Mouse (Mus musculus): ENCODE results near the gene Patl2.
A peak's percentile ranks its signal among the peaks of the same experiment; 100 is the strongest.
"Not testable (repeated sequence)": the region's sequence is repeated elsewhere in the genome, so short reads cannot be mapped to it uniquely, and the experiment has no call there.

The Patl2 gene

DNA sequence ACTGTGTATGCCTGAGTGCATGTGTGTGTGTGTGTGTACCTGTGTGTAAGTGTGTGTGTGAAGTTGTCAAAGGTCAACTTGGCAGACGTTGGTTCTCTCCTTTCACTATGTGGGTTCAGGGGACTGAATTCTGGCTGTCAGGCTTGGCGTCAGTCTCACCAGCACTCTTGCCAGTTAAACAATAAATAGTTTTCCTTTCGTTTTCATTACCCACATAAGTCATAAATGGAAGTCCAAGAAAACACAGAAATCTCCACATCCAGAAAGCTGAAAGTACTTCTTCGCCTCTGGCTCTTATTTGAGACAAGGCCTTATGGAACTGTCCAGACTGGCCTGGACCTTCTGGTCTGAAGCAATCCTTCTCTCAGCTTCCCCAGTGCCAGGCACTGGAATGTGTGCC, 40.2 kb downstream of the Patl2 start:
- ATAC-seq (ENCODE audit: low TSS enrichment), result no peak

DNA sequence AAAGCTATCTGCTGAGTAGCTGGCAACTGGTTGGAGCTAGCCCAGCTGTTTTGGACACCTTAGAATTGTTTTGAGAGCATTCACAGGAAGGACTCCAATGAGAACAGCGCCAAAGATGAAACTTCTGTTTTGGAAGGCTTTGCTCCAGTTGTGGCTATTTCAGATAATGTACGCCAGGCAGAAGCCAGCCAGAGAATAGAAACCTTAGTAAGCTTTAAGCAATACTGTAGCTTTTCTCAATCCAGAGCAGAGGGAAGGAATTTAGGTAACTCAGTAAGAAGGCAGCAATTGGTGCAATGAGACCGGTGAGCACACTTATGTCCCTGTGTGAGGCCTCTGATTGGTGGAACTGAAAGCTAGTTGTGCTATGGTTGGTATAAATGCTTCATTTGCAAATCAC, 42.9 kb downstream of the Patl2 start:
- no peak for ATAC-seq (ENCODE audit: low TSS enrichment)

DNA sequence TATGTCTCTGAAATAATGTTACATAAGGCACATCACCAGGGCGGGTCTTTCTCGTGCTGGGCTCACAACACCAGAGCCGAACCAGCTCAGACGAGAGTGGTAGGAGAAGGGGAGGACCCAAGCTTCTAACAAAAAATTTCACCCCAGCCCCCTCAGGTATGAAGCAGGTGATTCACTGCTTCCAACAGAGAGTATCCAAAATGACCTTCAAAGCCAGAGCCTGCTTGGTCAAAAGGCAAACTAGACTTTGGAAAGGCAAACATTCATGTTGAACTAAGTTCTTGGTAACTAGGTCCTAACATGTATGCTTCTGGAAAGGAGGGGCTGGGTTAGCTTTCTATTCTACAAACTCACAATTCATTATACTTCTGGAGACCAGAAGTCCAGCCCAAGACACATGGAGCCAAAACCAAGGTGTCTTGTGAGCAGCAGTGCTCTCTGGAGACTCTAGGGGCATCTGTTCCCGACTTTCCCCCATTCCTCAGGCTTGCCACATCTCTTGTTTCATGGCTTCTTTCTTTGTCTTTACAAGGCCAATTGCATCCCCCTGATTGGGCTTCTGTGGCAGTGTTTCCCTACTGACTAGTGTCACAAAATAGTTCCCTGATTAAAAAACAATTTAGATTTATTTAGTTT, 44.5 kb downstream of the Patl2 start:
- ATAC-seq (ENCODE audit: low TSS enrichment), result no peak

DNA sequence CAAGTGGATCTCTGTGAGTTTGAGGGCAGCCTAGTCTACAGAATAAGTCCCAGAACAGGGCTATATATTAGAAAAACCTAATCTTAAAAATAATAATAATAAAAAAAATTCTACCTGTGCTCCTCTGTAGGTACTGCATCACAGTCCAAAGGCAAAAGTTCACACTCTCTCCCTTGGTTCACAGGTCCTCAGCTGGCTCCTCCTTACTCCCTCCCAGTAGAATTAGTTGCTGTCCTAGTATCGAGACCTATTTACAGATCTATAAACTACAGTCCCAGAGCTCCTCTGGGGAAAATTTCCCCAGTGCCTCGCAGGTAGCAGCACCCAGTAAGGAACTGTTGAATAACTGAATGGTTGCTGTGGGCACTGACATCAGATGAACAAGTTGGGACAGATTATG, 45.2 kb downstream of the Patl2 start:
- no peak for ATAC-seq (ENCODE audit: low TSS enrichment)

DNA sequence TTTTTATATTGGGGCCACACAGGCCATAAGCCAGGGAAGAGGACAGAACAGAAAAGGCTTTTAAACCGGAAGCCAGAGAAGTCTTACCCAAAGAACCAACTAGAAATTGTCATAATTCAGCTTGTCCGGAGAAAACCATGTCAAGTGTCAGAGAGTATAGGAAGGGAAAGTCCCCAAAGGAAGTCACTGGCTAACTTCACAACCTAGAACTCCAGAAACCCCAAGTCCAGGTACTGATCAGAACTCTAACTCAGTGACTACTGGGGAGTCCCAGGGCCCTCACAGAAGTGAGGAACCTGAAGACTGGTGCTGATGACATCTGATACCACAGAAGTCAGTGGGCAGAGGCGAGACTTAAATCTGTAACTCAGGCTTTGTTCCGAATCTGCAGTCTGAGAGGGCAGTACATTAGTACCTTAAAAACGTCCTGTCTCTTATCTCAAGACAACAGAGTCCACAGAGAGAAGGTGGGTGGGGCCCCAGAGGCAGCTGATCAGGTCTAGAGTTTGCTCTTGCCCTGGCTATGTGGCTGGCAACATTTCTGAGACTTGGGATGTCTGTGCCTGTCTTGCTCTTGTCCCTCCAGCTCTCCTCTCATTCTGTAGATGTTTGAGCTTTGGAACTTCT, 48.0 kb downstream of the Patl2 start:
- no peak for ATAC-seq (ENCODE audit: low TSS enrichment)

DNA sequence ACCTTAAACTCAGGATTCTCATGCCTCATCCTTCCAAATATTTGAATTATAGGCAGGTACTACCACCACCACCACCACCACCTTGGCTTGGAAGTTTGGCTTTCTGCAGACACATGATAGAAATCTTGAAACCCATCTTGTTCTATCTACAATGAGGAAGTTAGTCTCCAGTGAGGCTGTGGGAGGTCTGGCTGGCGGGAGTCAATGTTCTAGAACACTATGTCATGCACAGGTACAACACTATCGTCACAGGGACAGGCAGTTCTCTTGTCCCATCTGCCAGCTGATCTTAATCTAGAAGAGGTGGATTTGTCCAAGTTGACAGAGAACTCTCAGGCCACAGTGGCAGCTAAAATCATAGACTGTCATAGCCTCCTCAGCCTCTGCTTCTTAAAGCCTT, 53.4 kb downstream of the Patl2 start:
- ATAC-seq (ENCODE audit: low TSS enrichment), result no peak

DNA sequence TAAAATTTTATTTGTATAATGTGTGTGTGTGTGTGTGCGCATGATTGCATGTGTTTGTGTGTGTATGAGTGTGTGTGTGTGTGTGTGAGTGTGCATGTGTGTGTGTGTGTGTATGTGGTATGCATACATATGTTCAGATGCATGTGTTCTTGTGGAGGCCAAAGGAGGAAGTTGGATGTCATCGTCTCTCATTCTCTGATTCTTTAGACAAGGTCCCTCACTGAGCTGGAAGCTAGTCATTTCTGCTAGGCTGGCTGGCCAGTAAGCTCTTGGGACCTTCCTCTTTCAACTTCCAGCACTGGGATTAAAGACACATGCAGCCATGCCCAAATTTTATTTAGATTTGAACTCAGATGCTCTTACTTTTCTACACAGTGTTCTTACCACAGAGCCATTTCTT, 53.9 kb downstream of the Patl2 start:
- ATAC-seq (ENCODE audit: low TSS enrichment), result no peak

DNA sequence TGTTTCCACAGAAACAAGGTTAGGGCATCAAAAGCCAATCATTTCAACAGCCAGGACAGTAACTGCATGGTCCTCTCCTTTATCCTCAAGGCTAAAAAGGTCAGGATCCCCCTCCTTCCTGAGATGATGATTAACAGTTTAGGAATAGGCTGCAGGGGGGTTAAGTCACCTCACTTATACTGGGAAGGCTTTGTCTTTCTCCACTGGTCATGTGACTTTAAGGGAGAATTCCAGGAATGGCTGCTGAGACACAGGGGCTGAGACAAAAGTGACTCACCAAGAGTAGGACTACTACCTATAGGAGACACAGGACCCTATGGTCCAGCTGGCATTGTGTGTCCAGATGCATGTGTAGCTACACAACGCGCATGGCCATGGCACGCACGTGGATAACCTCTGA, 58.4 kb downstream of the Patl2 start:
- no peak for ATAC-seq (ENCODE audit: low TSS enrichment)

DNA sequence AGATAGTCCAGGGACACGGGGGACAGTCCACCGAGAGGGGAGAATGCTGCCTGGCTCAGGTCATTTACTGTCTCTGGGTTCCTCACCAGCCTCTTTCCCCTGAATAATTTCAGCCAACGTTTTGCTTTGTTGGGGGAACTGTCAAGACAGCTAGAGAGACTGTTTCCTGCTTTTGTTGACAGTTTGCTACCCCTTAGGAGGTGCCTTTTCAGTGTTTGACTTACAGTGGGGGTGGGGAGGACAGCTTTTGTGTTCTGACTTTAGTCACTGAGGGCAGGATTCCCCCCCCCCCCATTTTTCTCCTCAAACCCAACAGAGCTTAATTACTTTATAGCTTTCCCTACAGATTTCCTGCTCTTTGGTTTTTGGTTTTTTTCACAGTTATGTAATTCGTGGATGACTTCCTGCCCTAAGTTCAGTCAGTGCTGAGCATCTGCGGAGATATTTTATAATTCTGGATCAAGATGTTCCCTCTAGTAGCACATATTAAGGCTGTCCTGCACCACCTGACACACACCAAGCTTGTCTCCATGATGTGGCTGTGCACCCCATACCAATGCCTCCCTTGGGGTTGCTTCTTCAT, 59.1 kb downstream of the Patl2 start:
- no peak for ATAC-seq (ENCODE audit: low TSS enrichment)

DNA sequence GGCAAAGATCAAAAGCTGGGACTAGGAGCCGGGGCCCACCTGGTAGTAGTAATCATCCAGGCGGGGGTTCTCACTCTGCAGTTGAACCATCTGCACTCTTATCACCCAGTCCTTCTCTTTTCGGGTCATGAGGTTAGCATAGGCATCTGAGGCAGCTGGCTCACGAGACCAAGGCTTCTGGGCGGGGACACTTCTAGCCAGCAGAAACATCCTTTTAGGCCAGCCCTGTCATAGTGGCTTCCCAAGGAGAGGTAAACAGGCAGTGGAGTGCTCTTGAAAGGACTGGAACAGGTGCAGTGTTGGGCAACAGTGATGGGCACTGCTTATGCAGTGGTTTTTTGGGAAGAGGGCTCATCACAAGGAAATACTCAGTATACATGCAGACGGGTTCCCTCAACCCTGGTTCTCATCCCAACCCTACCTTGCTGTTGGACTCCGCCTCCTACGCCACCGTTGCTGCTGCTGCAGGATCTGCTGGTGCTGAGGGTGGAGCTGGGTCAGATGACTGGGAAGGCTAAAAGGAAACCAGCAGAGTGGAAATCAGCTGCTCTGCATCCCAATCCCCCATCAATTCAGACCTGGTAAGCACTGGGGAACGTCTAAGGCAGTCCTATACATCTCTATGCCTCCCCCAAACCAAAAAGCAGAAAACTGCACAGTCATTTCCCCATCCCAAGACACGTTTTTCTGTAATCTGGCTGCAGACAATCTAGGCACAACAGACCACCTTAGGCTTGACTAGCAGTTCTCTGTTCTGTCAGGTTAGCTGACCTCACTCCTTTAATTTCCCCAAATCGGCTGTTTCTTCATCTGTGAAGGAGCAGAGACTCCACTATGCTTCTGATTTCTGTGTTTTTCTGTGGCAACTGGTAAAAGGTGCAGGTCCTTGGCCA, 60.1 kb downstream of the Patl2 start:
- ATAC-seq (ENCODE audit: low TSS enrichment), result no peak

DNA sequence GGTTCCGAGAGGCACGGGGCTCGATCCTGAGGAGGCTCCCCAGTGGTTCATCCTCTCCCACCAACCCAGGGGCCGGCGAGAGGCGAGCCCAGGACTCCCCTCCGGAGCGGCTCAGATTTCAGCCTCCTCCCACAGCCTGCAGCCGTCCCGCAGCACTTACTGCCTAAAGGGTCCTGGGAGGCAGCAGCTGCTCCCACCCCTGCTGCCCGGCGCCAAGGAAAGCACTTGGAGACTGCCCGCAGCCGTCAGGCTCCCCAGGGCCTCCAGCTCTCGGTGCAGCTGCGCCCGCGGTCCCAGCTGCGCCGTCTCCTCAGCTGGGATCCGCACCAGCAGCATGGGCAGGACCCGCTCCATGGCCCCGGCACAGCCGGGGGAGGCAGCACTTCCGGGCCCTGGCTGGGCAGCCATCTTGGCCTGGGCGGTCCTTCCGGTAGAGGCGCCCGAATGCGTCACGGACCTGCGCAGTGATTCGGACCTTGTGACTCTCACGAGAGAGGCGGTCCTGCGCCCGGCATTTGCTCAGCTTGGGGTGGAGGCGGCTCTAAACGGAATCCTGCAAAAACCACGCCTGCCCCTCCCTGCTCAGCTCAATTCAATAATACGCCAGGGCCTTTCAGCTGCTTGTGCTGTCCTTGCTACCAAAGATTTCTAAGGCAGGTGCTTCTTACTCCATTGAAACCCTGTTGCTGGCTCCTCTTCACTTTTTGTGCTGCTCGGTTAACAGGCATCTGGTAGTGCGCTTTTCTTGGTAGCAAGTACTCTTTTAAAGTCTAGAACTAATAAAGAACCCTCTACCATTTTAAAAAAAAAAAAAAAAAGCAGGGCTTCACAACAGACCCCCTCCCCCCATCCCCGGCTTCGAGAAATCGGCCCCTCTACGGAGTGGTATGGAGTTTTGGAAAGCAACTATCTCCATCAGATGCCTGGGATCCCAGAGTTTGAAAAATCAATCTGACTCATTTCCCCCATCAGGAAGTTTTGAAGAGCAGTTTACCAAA, 67.7 kb downstream of the Patl2 start, which contains the start of gene Spg11:
Spg11 (minus strand) TSS at position 426 of the 998 bp plus-strand sequence.
- peak; percentile 99 for ATAC-seq (ENCODE audit: low TSS enrichment)

DNA sequence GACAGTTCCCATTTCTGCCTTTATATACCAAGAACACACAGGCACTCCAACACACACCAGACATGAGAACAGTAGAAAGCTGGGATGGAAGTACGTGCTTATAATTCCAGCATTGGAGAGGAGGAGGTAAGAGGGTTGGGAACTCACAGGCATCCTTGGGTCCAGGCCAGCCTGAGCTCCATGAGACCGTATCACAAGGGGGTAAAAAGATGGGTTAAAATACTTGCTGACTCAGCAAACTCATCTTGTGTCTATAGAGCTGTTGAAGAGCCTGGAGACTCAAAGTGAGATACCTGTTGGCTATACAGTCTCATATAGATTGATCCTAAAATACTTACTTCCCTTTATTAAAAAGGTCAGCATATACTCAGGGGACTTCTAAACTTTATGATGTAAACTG, 69.1 kb downstream of the Patl2 start:
- ATAC-seq (ENCODE audit: low TSS enrichment), result no peak

DNA sequence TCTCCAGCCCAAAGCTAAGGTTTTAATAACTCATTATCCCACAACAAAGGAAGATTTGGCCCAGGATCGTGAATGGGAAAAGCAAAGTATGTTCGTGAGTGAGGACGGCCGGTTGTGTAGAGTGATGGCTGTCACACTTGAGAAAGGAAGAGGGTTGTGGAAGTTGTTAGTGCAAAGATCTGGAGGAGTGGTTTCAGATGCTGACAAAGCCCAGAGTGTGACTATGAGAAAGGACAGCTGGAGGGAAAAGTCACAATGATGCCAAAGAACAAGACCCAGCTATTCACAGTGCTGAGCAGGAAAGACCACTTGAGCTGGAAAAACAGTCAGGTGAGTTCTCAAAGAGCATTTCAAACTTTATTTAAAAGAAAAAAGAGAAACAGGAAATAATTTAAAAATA, 76.3 kb downstream of the Patl2 start:
- ATAC-seq (ENCODE audit: low TSS enrichment), result no peak

DNA sequence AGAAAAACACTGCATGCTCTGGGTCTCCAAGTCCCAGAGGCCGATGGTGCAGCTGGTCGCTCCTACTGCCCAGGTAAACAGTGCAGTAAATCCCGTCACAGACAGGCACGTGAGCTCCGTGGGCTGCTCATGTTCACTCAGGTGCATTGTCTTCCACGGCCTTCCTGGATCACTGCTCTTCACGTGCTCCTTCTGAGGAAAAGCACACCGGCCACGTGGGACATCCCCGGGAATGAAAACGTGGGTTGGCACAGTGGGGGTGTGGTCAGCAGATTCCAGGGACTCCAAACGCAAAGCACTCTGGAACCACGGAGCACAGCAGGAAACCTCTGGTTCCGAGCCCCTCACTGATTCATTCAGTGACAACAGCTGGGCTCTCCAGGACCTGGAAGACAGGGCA, 77.9 kb downstream of the Patl2 start:
- no peak for ATAC-seq (ENCODE audit: low TSS enrichment)

DNA sequence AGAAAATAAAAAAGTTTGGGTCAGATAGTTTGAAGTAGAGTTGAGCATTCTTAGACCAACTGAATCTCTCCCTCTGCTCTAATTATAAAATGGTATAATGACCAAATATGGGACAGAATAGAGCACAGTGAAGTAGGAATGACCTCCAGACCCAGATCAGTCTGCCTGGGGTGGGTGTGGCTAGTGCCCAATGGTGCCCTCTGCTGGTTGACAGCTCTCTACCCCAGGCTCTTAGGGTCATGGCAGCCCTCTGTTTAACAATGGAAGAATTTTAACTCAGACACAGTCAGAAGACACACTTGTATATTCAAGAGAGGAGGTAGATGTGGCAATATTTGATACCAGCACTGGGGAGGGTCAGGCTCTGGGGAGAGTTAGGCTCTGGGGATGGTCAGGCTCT, 83.9 kb downstream of the Patl2 start:
- ATAC-seq (ENCODE audit: low TSS enrichment), result no peak

DNA sequence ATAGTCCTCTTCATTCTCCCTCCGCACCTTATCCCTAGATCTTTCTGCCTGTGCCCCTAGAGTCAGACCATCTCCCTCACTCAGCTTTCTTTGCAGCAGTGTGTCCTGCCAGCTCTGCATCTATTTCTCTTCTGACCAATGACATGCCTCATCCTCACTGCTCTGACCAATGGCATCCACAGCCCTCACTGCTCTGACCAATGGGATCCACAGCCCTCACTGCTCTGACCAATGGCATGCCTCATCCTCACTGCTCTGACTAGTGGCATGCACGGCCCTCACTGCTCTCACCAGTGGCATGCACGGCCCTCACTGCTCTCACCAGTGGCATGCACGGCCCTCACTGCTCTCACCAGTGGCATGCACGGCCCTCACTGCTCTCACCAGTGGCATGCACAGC, 88.3 kb downstream of the Patl2 start:
- not testable (repeated sequence) for ATAC-seq (ENCODE audit: low TSS enrichment)

DNA sequence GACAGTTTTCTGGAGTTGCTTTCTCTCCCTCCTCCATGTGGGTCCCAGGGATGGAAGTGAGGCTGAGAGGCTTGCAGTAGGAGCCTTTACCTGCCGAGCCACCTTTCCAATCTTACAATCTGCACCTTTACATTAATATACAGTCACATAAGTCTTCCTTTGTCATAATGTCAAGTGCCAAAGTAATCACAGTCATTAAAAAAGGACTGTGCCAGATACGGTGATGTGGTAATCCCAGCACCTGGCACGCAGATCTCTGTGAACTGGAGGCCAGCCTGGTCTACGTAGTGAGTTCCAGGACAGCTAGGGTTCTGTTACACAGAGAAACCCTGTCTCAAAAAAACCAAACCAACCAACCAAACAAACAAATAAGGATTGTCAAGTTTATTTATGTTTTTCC, 92.1 kb downstream of the Patl2 start:
- no peak for ATAC-seq (ENCODE audit: low TSS enrichment)

DNA sequence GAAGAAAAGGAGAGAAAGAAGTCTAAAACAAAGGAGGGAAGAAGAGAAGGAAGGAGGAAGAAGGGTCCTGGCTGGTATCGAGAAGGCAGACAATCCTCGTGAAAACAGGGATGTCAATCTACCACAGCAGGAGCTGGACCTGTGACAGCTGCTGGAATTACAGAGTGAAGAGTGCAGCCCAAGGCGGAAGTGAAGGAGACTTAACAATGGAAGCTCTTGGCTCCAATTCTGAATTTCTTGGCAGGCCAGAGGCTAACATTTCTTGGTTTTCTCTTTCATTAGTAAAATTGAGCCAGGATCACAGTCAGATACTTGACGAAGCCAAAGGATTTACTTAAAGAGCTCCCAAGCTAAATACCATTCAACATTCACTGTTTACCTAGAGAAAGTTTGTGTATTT, 99.5 kb downstream of the Patl2 start:
- ATAC-seq (ENCODE audit: low TSS enrichment), result no peak

DNA sequence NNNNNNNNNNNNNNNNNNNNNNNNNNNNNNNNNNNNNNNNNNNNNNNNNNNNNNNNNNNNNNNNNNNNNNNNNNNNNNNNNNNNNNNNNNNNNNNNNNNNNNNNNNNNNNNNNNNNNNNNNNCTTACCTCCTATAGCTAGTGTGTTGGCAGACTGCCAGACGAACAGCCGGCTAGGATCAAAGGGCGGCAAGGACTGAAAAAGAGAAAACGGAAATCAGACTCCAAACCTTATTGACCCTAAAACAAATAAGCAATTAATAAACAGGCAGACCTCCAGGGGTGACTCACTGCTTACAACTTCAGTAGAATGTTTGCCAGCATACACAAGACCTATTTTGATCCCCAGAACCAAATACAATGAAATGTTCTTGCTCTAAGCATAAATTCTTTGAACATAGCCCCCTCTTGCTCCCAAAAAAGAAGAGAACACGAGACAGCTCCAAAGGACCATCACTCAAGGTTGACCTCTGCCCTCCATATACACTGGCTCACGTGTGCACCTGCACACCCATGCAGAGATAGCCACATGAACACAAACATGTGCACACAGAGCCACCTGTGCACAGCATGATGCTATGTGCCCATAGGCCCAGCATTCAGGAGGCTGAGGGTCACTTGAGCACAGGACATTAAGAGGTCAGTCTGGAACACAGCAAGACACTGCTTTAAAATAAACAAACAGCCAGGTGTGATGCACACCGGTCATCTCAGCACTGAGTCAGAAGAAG, 104.1 kb downstream of the Patl2 start:
- no peak for ATAC-seq (ENCODE audit: low TSS enrichment)

All from frontal cortex, adult (tissue).